Mouse (Mus musculus) adrenal gland (tissue): ENCODE measurements around the gene BC067074.
"Not testable (repeated sequence)": the region's sequence is repeated elsewhere in the genome, so short reads cannot be mapped to it uniquely, and the experiment has no call there.

Source experiments
- intact Hi-C: fragments of 180-260 bp; cut with DNase I; formaldehyde crosslinking; loops from one replicate; pipeline ENCODE4 v1.15.1; 2025
- long read RNA-seq, 2 experiments: library from polyadenylated mRNA; unstranded; transcript quantifications; one replicate each; pipeline ENCODE4 v2.0.0; 2020; ENCODE audit warnings: borderline replicate concordance in 1 of 2; ENCODE audit not compliant: insufficient replicate concordance in 1 of 2

Gene BC067074
- long read RNA-seq, experiment 1, result 0 reads
- long read RNA-seq, experiment 2, result 0 reads

GRCm38 (mm10) chr13:113292975-113293706 lies at the start of gene BC067074:
TSS of gene BC067074 (plus strand) at chr13:113293159.
- intact Hi-C loops, result no loop called here

GRCm38 (mm10) chr13:113245025-113245424 lies 47.9 kb upstream of the BC067074 start:
- intact Hi-C loops, result no loop called here

- intact Hi-C loops, result not testable (repeated sequence)
These were observed 40.4 kb upstream of the BC067074 start for GRCm38 (mm10) chr13:113252580-113252979.

GRCm38 (mm10) chr13:113256766-113257165 lies 36.2 kb upstream of the BC067074 start:
- intact Hi-C loops, result no loop called here

DNA sequence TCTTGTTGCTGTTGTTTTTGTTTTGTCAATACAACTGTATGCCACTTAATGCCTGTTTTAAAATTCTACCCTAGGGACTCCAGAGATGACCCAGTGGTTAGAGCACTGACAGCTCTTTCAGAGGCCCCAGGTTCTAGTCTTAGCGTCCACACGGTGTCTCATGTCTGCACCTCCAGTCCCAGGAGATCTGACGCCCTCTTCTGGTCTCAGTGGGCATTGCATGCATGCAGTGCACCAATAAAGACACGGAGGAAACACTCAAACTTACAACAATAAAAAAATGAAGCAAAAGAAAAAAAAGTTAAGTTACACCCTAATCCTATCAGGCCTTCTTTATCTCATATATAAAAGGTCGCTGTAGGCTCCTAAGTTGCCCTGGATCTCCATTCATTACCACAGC lies 35.8 kb upstream of the BC067074 start:
- intact Hi-C loops, result no loop called here

- intact Hi-C loops, result no loop called here
These were observed 33.7 kb upstream of the BC067074 start for GRCm38 (mm10) chr13:113259237-113259636.

GRCm38 (mm10) chr13:113262822-113263221 lies 30.1 kb upstream of the BC067074 start:
- intact Hi-C loops, result no loop called here

GRCm38 (mm10) chr13:113265257-113265656 lies 27.7 kb upstream of the BC067074 start:
- intact Hi-C loops, result loop anchor here (5.0 kb wide), 2 partner anchors 352 to 407 kb away; partner anchors contain the start of gene Snx18

DNA sequence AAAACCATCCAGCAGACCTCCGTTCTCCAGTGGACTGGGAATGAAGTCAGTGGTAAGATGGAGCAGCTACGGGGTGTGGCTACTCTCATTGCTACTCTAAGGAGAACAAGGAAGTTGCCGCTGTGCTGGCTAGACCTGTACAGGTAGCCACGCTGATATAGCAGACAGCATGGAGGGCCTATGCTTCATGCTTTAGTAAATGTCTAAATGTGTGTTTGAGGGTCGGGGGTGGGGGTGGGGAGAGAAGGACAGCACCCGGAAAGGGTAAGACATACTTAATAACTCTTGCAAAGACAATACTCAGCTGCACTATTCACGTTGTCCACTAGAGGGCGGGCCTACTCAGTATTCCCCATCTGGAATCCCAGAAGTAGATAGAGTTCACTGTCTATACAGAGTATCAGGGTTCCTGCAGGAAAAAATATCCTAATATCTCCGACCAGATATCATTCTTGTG lies 26.4 kb upstream of the BC067074 start:
- intact Hi-C loops, result loop anchor here (1.0 to 5.0 kb wide), 3 partner anchors 220 to 406 kb away; partner anchors contain the start of genes Gpx8 and Snx18

- intact Hi-C loops, result loop anchor here (5.0 kb wide), 2 partner anchors 350 to 405 kb away; partner anchors contain the start of gene Snx18
These were observed 25.8 kb upstream of the BC067074 start for GRCm38 (mm10) chr13:113267204-113267603.

GRCm38 (mm10) chr13:113269777-113270776 lies 22.9 kb upstream of the BC067074 start:
- intact Hi-C loops, result loop anchor here (5.0 kb wide), 2 partner anchors 347 to 402 kb away; partner anchors contain the start of gene Snx18

DNA sequence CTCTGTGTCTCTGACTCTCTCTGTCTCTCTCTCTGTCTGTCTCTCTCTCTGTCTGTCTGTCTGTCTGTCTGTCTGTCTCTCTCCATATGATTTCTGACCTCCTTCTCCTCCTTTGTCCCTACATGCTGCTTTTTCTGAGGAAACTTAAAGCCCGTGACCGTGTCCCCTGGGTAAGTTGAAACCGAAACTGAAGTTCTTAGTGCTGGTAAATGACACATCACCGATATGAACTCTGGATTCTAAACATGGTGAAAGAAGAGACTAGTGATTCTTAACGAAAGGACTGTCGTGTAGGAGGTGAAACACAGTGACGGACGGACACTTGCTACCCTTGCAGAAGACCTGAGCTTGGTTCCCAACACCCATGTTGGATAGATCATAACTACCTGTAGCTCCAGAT lies 21.8 kb upstream of the BC067074 start:
- intact Hi-C loops, result no loop called here

- intact Hi-C loops, result no loop called here
These were observed 5.8 kb upstream of the BC067074 start for GRCm38 (mm10) chr13:113287141-113287540.

- intact Hi-C loops, result no loop called here
These were observed 4.5 kb upstream of the BC067074 start for GRCm38 (mm10) chr13:113288210-113289197.

GRCm38 (mm10) chr13:113289760-113290159 lies 3.2 kb upstream of the BC067074 start:
- intact Hi-C loops, result no loop called here

GRCm38 (mm10) chr13:113292001-113292400 lies 958 bp upstream of the BC067074 start:
- intact Hi-C loops, result no loop called here

GRCm38 (mm10) chr13:113293707-113294432 lies 911 bp downstream of the BC067074 start:
- intact Hi-C loops, result no loop called here

- intact Hi-C loops, result no loop called here
These were observed 3.0 kb downstream of the BC067074 start for GRCm38 (mm10) chr13:113295817-113296485.

DNA sequence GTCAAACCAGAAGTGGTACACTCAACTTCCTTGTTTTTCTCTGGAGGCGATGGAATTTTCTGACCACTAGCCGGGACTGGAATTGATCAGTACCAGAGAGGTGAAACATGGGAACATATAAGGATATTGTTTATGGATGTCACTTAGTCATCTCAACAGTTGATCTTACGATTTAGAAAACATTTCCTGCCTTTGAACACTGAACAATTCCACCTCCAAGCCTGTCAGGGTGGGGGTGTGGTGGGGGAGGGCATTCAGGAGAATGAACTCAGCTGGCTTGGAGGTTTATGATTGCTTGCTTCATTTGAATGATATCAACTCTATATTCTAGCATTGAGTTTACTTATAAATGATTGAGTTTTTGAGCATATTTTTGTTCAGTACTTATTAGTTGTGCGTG lies 13.6 kb downstream of the BC067074 start:
- intact Hi-C loops, result no loop called here
